ENCODE assay signal across 8 mouse cellular contexts in the genomic region with DNA sequence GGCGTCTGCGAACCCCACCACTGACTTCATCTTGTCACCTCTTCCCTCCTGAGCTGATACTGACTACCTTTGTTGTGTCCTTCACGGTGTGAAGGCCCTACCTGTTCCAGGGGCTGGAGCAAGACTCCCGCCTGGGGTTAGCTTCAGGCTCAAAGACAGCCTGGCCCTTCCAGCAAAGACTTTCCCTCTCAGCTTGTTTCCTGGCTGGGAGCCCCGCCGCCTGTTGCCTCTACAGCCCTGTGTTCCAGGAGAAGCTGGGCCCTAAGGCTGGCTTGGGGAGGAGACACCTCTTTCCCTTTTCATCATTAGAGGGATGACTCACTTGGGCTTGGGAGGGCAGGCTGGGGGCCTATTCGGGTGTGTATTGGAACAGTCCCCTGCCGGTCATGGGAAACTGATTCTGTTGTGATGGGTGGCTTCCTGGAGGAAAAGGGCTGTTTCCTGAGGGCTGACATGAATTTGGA. TPM values are rescaled to one million over a fixed set of nuclear protein-coding genes. Genes with fewer than 3 reads are reported as not detected.
A peak's percentile ranks its signal among the peaks of the same experiment; 100 is the strongest.
DNase-seq lines count a peak whose midpoint lies in the region; ATAC-seq and TF ChIP-seq lines count a peak whose summit lies in the region.

No protein-coding gene starts in this region.

- TF ChIP-seq CTCF in spleen, adult 2 months (IDR thresholded peaks at IDR 0.05; ENCODE audit: extremely low read depth, insufficient read depth, insufficient read length, insufficient replicate concordance), result no peak

- no peak for TF ChIP-seq POLR2A in spleen, adult 2 months (IDR thresholded peaks at IDR 0.05; ENCODE audit: low read depth, low read length)

- peak overlapping the region; percentile 78 for H3K4me2 ChIP-seq in intestine, embryonic 15.5 days (replicated peaks)

- DNase-seq in spleen, adult 2 months (ENCODE audit: low read depth in 1 of 2, low spot score in 2 of 2), result peak in 1 of 2 experiments; percentile 20
- no peak for DNase-seq in spleen, postnatal 14 days (ENCODE audit: low spot score in 2 of 2)
- DNase-seq in cerebellum, postnatal 14 days, result peak; percentile 70 to 71
- DNase-seq in lung, adult 18-20 months, result peak; percentile 80 to 86
- no peak for DNase-seq in layer of hippocampus, postnatal 14 days (ENCODE audit: low spot score in 2 of 2)

- peak; percentile 66 for ATAC-seq in granulocyte monocyte progenitor cell, adult 5-6 weeks (replicated peaks; ENCODE audit: poor library complexity, severe bottlenecking)
- peak; percentile 35 for ATAC-seq in intestine, embryonic 15.5 days
- ATAC-seq in neutrophil, adult 5-6 weeks (ENCODE audit: extremely low read depth, insufficient number of reproducible peaks, low FRiP score, poor library complexity, severe bottlenecking), result peak; percentile 37; the same call in 1 of the 2 replicates

- H3K36me3 ChIP-seq in spleen, adult 2 months (ENCODE audit: control insufficient read depth, insufficient read depth, low read length), result no peaks in the 10 kb centered on the region
- no peaks in the 10 kb centered on the region for H3K36me3 ChIP-seq in intestine, embryonic 15.5 days

- peak overlapping the region; percentile 84 for H3K27ac ChIP-seq in spleen, adult 2 months (ENCODE audit: insufficient read depth, low read length)
- H3K27ac ChIP-seq in intestine, embryonic 15.5 days, result peak overlapping the region; percentile 78

- H3K27me3 ChIP-seq in spleen, adult 2 months (ENCODE audit: control insufficient read depth, insufficient read depth, low read length), result no peaks in the 10 kb centered on the region
- no peaks in the 10 kb centered on the region for H3K27me3 ChIP-seq in intestine, embryonic 15.5 days (replicated peaks)

- WGBS in spleen, adult 2 months, result 18% methylated on average over 8 of the region's 8 CpGs
- WGBS in intestine, embryonic 15.5 days, result 12% methylated on average over 8 of the region's 8 CpGs

- H3K9me3 ChIP-seq in intestine, embryonic 15.5 days, result no peaks in the 10 kb centered on the region

- H3K9ac ChIP-seq in intestine, embryonic 15.5 days, result peak overlapping the region; percentile 75

- H3K4me3 ChIP-seq in spleen, adult 2 months (ENCODE audit: extremely low read depth, insufficient read depth, insufficient read length), result peak overlapping the region; percentile 92
- H3K4me3 ChIP-seq in intestine, embryonic 15.5 days (replicated peaks), result peak overlapping the region; percentile 64

- H3K4me1 ChIP-seq in spleen, adult 2 months (ENCODE audit: control insufficient read depth, insufficient read depth, insufficient read length), result peaks cover 18% of the 10 kb centered on the region; the same call in 1 of the 2 replicates
- H3K4me1 ChIP-seq in intestine, embryonic 15.5 days (replicated peaks), result peaks cover 28% of the 10 kb centered on the region

RNA-seq across cellular contexts. Expression of a gene that starts 0.6 kb away (rescaled TPM):
- 4,319 and 4,795 TPM in 2 replicates for polyA plus RNA-seq in spleen, adult 2 months (2012; rRNA removed)
- total RNA-seq in granulocyte monocyte progenitor cell, adult 5-6 weeks (2014; fragmentation: Nextera tagmentation), result 56.8 and 75.0 TPM in 2 replicates
- 54.4 and 80.8 TPM in 2 replicates for total RNA-seq in granulocyte monocyte progenitor cell, adult 5-6 weeks (2017)
- 112 and 121 TPM in 2 replicates for polyA plus RNA-seq in intestine, embryonic 15.5 days (2015; fragmentation: Nextera tagmentation; extraction: Ambion mirVana)
- total RNA-seq in neutrophil, adult 5-6 weeks (2017), result 1,927 and 2,078 TPM in 2 replicates
- total RNA-seq in layer of hippocampus, postnatal 14 days (2021), result 10 to 100 TPM; 42.5 to 49.9 TPM

RNA-seq across cellular contexts. Expression of a gene that starts 20.6 kb away (rescaled TPM):
- polyA plus RNA-seq in spleen, adult 2 months (2012; rRNA removed), result 137 and 262 TPM in 2 replicates
- total RNA-seq in granulocyte monocyte progenitor cell, adult 5-6 weeks (2014; fragmentation: Nextera tagmentation), result 23.5 and 32.3 TPM in 2 replicates
- 17.1 and 17.8 TPM in 2 replicates for total RNA-seq in granulocyte monocyte progenitor cell, adult 5-6 weeks (2017)
- 12.5 and 13.4 TPM in 2 replicates for polyA plus RNA-seq in intestine, embryonic 15.5 days (2015; fragmentation: Nextera tagmentation; extraction: Ambion mirVana)
- total RNA-seq in neutrophil, adult 5-6 weeks (2017), result 28.9 and 29.1 TPM in 2 replicates
- 10 to 100 TPM in 1 of 2 experiments, 1 to 10 TPM in 1; 9.9 to 10.8 TPM for total RNA-seq in layer of hippocampus, postnatal 14 days (2021)

RNA-seq across cellular contexts. Expression of a gene that starts 35.0 kb away (rescaled TPM):
- 16.2 and 17.0 TPM in 2 replicates for polyA plus RNA-seq in spleen, adult 2 months (2012; rRNA removed)
- total RNA-seq in granulocyte monocyte progenitor cell, adult 5-6 weeks (2014; fragmentation: Nextera tagmentation), result 13.5 and 26.7 TPM in 2 replicates
- 22.2 and 30.6 TPM in 2 replicates for total RNA-seq in granulocyte monocyte progenitor cell, adult 5-6 weeks (2017)
- polyA plus RNA-seq in intestine, embryonic 15.5 days (2015; fragmentation: Nextera tagmentation; extraction: Ambion mirVana), result 21.3 and 22.4 TPM in 2 replicates
- 15.9 and 22.6 TPM in 2 replicates for total RNA-seq in neutrophil, adult 5-6 weeks (2017)
- 10 to 100 TPM; 27.3 to 31.7 TPM for total RNA-seq in layer of hippocampus, postnatal 14 days (2021)

RNA-seq across cellular contexts. Expression of a gene that starts 43.4 kb away (rescaled TPM):
- polyA plus RNA-seq in spleen, adult 2 months (2012; rRNA removed), result 5.1 and 5.2 TPM in 2 replicates
- total RNA-seq in granulocyte monocyte progenitor cell, adult 5-6 weeks (2014; fragmentation: Nextera tagmentation), result 8.3 and 9.6 TPM in 2 replicates
- total RNA-seq in granulocyte monocyte progenitor cell, adult 5-6 weeks (2017), result 11.6 and 18.0 TPM in 2 replicates
- polyA plus RNA-seq in intestine, embryonic 15.5 days (2015; fragmentation: Nextera tagmentation; extraction: Ambion mirVana), result 16.1 and 17.2 TPM in 2 replicates
- 5.8 and 5.9 TPM in 2 replicates for total RNA-seq in neutrophil, adult 5-6 weeks (2017)
- total RNA-seq in layer of hippocampus, postnatal 14 days (2021), result 1 to 10 TPM; 7.4 to 9.4 TPM

RNA-seq across cellular contexts. Expression of a gene that starts 43.5 kb away (rescaled TPM):
- 10.2 and 16.4 TPM in 2 replicates for polyA plus RNA-seq in spleen, adult 2 months (2012; rRNA removed)
- 391 and 511 TPM in 2 replicates for total RNA-seq in granulocyte monocyte progenitor cell, adult 5-6 weeks (2014; fragmentation: Nextera tagmentation)
- total RNA-seq in granulocyte monocyte progenitor cell, adult 5-6 weeks (2017), result 153 and 178 TPM in 2 replicates
- polyA plus RNA-seq in intestine, embryonic 15.5 days (2015; fragmentation: Nextera tagmentation; extraction: Ambion mirVana), result 619 and 707 TPM in 2 replicates
- 99.2 and 100 TPM in 2 replicates for total RNA-seq in neutrophil, adult 5-6 weeks (2017)
- total RNA-seq in layer of hippocampus, postnatal 14 days (2021), result 100 to 1,000 TPM; 304 to 316 TPM

Comparison
In these comparisons a context has a peak if more than half of its experiments do, and no peak if none do; other contexts are left out.
1. DNase-seq: peak in cerebellum, postnatal 14 days (2 of 2) and lung, adult 18-20 months (2 of 2); none in spleen, postnatal 14 days (0 of 2) and layer of hippocampus, postnatal 14 days (0 of 2).
2. RNA of a gene that starts 0.6 kb away (total RNA-seq): 1,927 to 2,078 TPM in neutrophil, adult 5-6 weeks; 54.4 to 80.8 TPM in granulocyte monocyte progenitor cell, adult 5-6 weeks and 42.5 to 49.9 TPM in layer of hippocampus, postnatal 14 days; every median in the first group is over 10 times any median in the second.
3. Peak in every context shown above with its lines, with median percentiles within 50 percentile points of each other: ATAC-seq.